In genomic region chr7:80257706-80258105, GRCm38 (mm10) we compare ENCODE assay signal across 22 mouse cellular contexts. TPM values are rescaled to one million over a fixed set of nuclear protein-coding genes. Genes with fewer than 3 reads are reported as not detected.
DNase-seq lines count a peak whose midpoint lies in the region; TF ChIP-seq lines count a peak whose summit lies in the region.
"Had no signal": no experiment of that assay in that cellular context is flagged by ENCODE, and none has a peak within 500 bp of the region (broad histone marks: within the 10 kb centered on the region; RNA-seq: fewer than 3 reads in every experiment).

No protein-coding gene starts in this region.

- peak overlapping the region; percentile 5; the same call in 1 of the 2 replicates for H3K9ac ChIP-seq in ES-Bruce4 (ENCODE audit: low read depth, poor library complexity, severe bottlenecking)
- no peak overlapping the region for H3K9ac ChIP-seq in MEL (ENCODE audit: control insufficient read depth, low read depth, low read length, poor library complexity, severe bottlenecking)
- H3K9ac ChIP-seq: embryonic facial prominence, embryonic 13.5 days; embryonic facial prominence, embryonic 15.5 days; forebrain, embryonic 12.5 days had no signal

- no peak for TF ChIP-seq RAD21 in MEL (IDR thresholded peaks at IDR 0.05; ENCODE audit: low read depth, low read length)

- H3K36me3 ChIP-seq in ES-Bruce4 (ENCODE audit: control insufficient read depth, insufficient read depth, low read length, poor library complexity, severe bottlenecking) (no peaks in the 10 kb centered on the region), MEL (ENCODE audit: control insufficient read depth in 1 of 2, insufficient read depth in 2 of 2, low read length in 2 of 2) (peaks cover 0 to 17% of the 10 kb centered on the region in 2 experiments; a peak in 2 of 4 replicates)
- H3K36me3 ChIP-seq: embryonic facial prominence, embryonic 13.5 days; embryonic facial prominence, embryonic 15.5 days; forebrain, embryonic 12.5 days had no signal

- peak; percentile 35 for DNase-seq in MEL (ENCODE audit: low read depth, low spot score)
- DNase-seq in thymus, postnatal 25 days = no peak
- DNase-seq in frontal cortex, postnatal 25 days (ENCODE audit: low spot score in 2 of 2) = no peak
- no peak for DNase-seq in urinary bladder, postnatal 25 days (ENCODE audit: low spot score)
- DNase-seq: adrenal gland, adult 8-10 months; adrenal gland, postnatal 25 days; cerebellum, adult 11 months; cerebellum, adult 18-20 months; cerebellum, adult 8-10 months; cerebellum, adult 9-11 months; cerebellum, postnatal 14 days; cerebellum, postnatal 36 days; embryo, embryonic 11 days had no signal

- H3K27me3 ChIP-seq in ES-Bruce4 (ENCODE audit: control insufficient read depth, insufficient read depth, low read length, poor library complexity, severe bottlenecking) (no peaks in the 10 kb centered on the region), MEL (ENCODE audit: control insufficient read depth in 1 of 2, insufficient read depth in 2 of 2, low read length in 2 of 2) (no peaks in the 10 kb centered on the region)

- H3K4me1 ChIP-seq in ES-Bruce4 (ENCODE audit: control insufficient read depth, insufficient read depth, low read length) (peaks cover 2% of the 10 kb centered on the region), MEL (ENCODE audit: control insufficient read depth in 1 of 2, insufficient read depth in 2 of 2, low read length in 2 of 2) (peaks cover 10 to 24% of the 10 kb centered on the region in 2 experiments)

- no peak overlapping the region for H3K4me3 ChIP-seq in ES-Bruce4 (ENCODE audit: low read depth, low read length)
- no peak overlapping the region for H3K4me3 ChIP-seq in MEL (ENCODE audit: control insufficient read depth in 1 of 2, insufficient read depth in 1 of 2, low read depth in 2 of 2, low read length in 2 of 2)
- H3K4me3 ChIP-seq: embryonic facial prominence, embryonic 13.5 days; embryonic facial prominence, embryonic 15.5 days; erythroblast, embryonic 14.5 days; forebrain, embryonic 10.5 days; forebrain, embryonic 12.5 days had no signal

- TF ChIP-seq CTCF in ES-Bruce4 (IDR thresholded peaks at IDR 0.05; ENCODE audit: low read depth, low read length) (no peak), MEL (IDR thresholded peaks at IDR 0.05 in 2 of 3, conservative IDR thresholded peaks at IDR 0.05 in 1 of 3; ENCODE audit: control insufficient read depth in 1 of 3, insufficient read depth in 1 of 3, low read depth in 2 of 3, low read length in 3 of 3, poor library complexity in 1 of 3, severe bottlenecking in 1 of 3) (no peak)

- no peak overlapping the region for H3K27ac ChIP-seq in ES-Bruce4 (ENCODE audit: insufficient read depth, low read length)
- no peak overlapping the region for H3K27ac ChIP-seq in MEL (ENCODE audit: control insufficient read depth, low read depth, low read length)
- H3K27ac ChIP-seq: embryonic facial prominence, embryonic 13.5 days; embryonic facial prominence, embryonic 15.5 days; forebrain, embryonic 10.5 days; forebrain, embryonic 12.5 days had no signal

- peaks cover 14% of the 10 kb centered on the region for H3K79me2 ChIP-seq in MEL (ENCODE audit: control insufficient read depth, insufficient read depth, low read length, poor library complexity)

- no peak for TF ChIP-seq EP300 in ES-Bruce4 (IDR thresholded peaks at IDR 0.05; ENCODE audit: insufficient read depth, low read depth, low read length)
- TF ChIP-seq EP300 in MEL (IDR thresholded peaks at IDR 0.05; ENCODE audit: low read depth in 1 of 2, low read length in 2 of 2) = no peak

- H3K9me3 ChIP-seq in ES-Bruce4 (replicated peaks; ENCODE audit: control insufficient read depth, insufficient read depth, low read length, poor library complexity, severe bottlenecking) (no peaks in the 10 kb centered on the region), MEL (replicated peaks; ENCODE audit: insufficient read depth, low read length) (no peaks in the 10 kb centered on the region)
- H3K9me3 ChIP-seq: embryonic facial prominence, embryonic 13.5 days; embryonic facial prominence, embryonic 15.5 days; forebrain, embryonic 10.5 days; forebrain, embryonic 12.5 days; G1E had no signal

- no peak for TF ChIP-seq POLR2A in ES-Bruce4 (IDR thresholded peaks at IDR 0.05; ENCODE audit: insufficient read depth, low read length)
- TF ChIP-seq POLR2A in MEL (IDR thresholded peaks at IDR 0.05; ENCODE audit: control insufficient read depth in 1 of 2, insufficient read depth in 1 of 2, low read depth in 1 of 2, low read length in 2 of 2, poor library complexity in 1 of 2) = no peak

TF ChIP-seq in MEL, 35 proteins besides CTCF, POLR2A, EP300 and RAD21:
- TF ChIP-seq TAL1 (IDR thresholded peaks at IDR 0.05; ENCODE audit: low read length) (no peak), SIN3A (IDR thresholded peaks at IDR 0.05; ENCODE audit: low read length) (no peak), POLR2AphosphoS5 (IDR thresholded peaks at IDR 0.05; ENCODE audit: borderline replicate concordance, low read depth, low read length) (no peak), MXI1 (IDR thresholded peaks at IDR 0.05; ENCODE audit: low read depth, low read length) (peak; percentile 56; the same call in 1 of the 2 replicates), UBTF (IDR thresholded peaks at IDR 0.05; ENCODE audit: borderline replicate concordance, insufficient read depth, low read depth, low read length) (no peak), CHD2 (IDR thresholded peaks at IDR 0.05; ENCODE audit: low read length) (no peak), USF2 (IDR thresholded peaks at IDR 0.05; ENCODE audit: borderline replicate concordance in 1 of 2, insufficient read depth in 1 of 2, low read depth in 1 of 2, low read length in 2 of 2) (no peak), NELFE (IDR thresholded peaks at IDR 0.05; ENCODE audit: low read depth, low read length) (no peak), MAX (IDR thresholded peaks at IDR 0.05; ENCODE audit: low read length) (peak; percentile 69), ZNF384 (IDR thresholded peaks at IDR 0.05; ENCODE audit: low read depth, low read length) (peak; percentile 51), JUND (IDR thresholded peaks at IDR 0.05; ENCODE audit: low read depth, low read length) (no peak), RCOR1 (IDR thresholded peaks at IDR 0.05; ENCODE audit: low read depth, low read length) (no peak), ZMIZ1 (IDR thresholded peaks at IDR 0.05; ENCODE audit: low read depth, low read length) (no peak), KAT2A (conservative IDR thresholded peaks at IDR 0.05; ENCODE audit: low read depth, low read length) (no peak)

RNA-seq across cellular contexts. Expression of gene Ngrn, which starts 3.3 kb away (rescaled TPM):
- polyA plus RNA-seq in ES-Bruce4 (2011; ENCODE audit: insufficient read depth, insufficient read length, low read depth, missing spikeins) = 29.1 and 32.5 TPM in 2 replicates
- total RNA-seq in MEL (2012; rRNA removed) = 42.8 and 48.0 TPM in 2 replicates
- 10 to 100 TPM in 1 of 2 experiments, not detected in 1; 37.2 TPM for polyA plus RNA-seq in MEL (2012; ENCODE audit: insufficient read depth in 1 of 2, insufficient read length in 2 of 2, low read depth in 1 of 2, low replicate concordance in 2 of 2, missing spikeins in 1 of 2)

RNA-seq across cellular contexts. Expression of gene Ttll13, which starts 11.5 kb away (rescaled TPM):
- polyA plus RNA-seq in ES-Bruce4 (2011; ENCODE audit: insufficient read depth, insufficient read length, low read depth, missing spikeins) = 0.84 and 1.2 TPM in 2 replicates
- total RNA-seq in MEL (2012; rRNA removed) = 0.39 and 0.46 TPM in 2 replicates
- under 1 TPM in 1 of 2 experiments, not detected in 1; 0.40 TPM for polyA plus RNA-seq in MEL (2012; ENCODE audit: insufficient read depth in 1 of 2, insufficient read length in 2 of 2, low read depth in 1 of 2, low replicate concordance in 2 of 2, missing spikeins in 1 of 2)
- total RNA-seq: common myeloid progenitor, adult 5-6 weeks had no signal
- polyA plus RNA-seq: C2C12 had no signal

RNA-seq across cellular contexts. Expression of gene Vps33b, which starts 11.7 kb away (rescaled TPM):
- 15.7 and 16.2 TPM in 2 replicates for polyA plus RNA-seq in ES-Bruce4 (2011; ENCODE audit: insufficient read depth, insufficient read length, low read depth, missing spikeins)
- total RNA-seq in MEL (2012; rRNA removed) = 24.9 and 27.6 TPM in 2 replicates
- polyA plus RNA-seq in MEL (2012; ENCODE audit: insufficient read depth in 1 of 2, insufficient read length in 2 of 2, low read depth in 1 of 2, low replicate concordance in 2 of 2, missing spikeins in 1 of 2) = 10 to 100 TPM in 1 of 2 experiments, not detected in 1; 23.4 TPM

RNA-seq across cellular contexts. Expression of gene Gdpgp1, which starts 25.0 kb away (rescaled TPM):
- 3.3 and 4.3 TPM in 2 replicates for polyA plus RNA-seq in ES-Bruce4 (2011; ENCODE audit: insufficient read depth, insufficient read length, low read depth, missing spikeins)
- total RNA-seq in MEL (2012; rRNA removed) = 3.4 and 4.0 TPM in 2 replicates
- polyA plus RNA-seq in MEL (2012; ENCODE audit: insufficient read depth in 1 of 2, insufficient read length in 2 of 2, low read depth in 1 of 2, low replicate concordance in 2 of 2, missing spikeins in 1 of 2) = 1 to 10 TPM in 1 of 2 experiments, not detected in 1; 4.6 TPM

RNA-seq across cellular contexts. Expression of gene Cib1, which starts 25.1 kb away (rescaled TPM):
- polyA plus RNA-seq in ES-Bruce4 (2011; ENCODE audit: insufficient read depth, insufficient read length, low read depth, missing spikeins) (35.5 and 38.4 TPM in 2 replicates), MEL (2012; ENCODE audit: insufficient read depth in 1 of 2, insufficient read length in 2 of 2, low read depth in 1 of 2, low replicate concordance in 2 of 2, missing spikeins in 1 of 2) (100 to 1,000 TPM in 1 of 2 experiments, not detected in 1; 145 TPM)
- 69.3 and 84.5 TPM in 2 replicates for total RNA-seq in MEL (2012; rRNA removed)
